Mouse (Mus musculus) embryo, embryonic 11 days (tissue): ENCODE results near the gene Mical2.

Experiments
- DNase-seq: peaks from one replicate; pipeline ENCODE4 v3.0.0-alpha.2; 2015

Gene Mical2

DNA sequence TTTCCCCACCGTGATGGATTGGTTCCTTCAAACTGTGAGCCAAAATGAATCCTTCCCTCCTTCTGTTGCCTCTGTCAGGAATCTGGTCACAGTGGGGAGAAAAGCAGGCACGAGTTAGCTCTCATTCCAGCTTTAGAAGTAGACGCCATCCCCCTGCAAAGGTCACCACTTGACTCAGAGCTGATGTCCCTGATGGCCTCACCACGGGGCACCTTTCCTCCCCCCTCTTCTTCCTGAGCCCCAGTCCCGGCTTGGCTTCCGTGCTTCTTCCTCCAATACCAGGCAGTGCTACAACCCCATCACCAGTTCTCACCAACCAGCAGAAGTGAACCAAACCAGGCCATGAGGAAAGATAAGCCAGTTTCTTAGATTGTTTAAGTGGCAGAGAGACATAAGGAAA lies 16.9 kb downstream of the Mical2 start:
- no peak for DNase-seq

DNA sequence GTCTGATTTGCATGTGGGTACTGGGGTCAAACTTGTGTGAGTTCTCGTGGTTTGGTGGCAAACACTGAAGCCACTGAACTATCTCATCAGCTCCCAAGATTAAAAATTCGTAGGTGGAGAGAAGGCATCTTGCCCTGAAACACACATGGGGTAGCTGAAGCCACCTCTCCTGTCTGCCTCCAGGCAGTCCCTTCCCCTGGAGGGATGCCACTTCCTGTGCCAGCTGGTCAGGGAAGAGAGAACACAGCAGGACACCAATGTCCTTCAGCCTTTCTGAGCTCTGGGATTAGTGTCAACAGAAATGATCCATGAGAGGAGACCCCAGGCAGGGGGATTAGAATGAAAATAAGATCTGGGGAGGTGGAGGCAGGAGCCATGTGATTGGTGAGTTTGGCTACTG lies 18.4 kb downstream of the Mical2 start:
- no peak for DNase-seq

DNA sequence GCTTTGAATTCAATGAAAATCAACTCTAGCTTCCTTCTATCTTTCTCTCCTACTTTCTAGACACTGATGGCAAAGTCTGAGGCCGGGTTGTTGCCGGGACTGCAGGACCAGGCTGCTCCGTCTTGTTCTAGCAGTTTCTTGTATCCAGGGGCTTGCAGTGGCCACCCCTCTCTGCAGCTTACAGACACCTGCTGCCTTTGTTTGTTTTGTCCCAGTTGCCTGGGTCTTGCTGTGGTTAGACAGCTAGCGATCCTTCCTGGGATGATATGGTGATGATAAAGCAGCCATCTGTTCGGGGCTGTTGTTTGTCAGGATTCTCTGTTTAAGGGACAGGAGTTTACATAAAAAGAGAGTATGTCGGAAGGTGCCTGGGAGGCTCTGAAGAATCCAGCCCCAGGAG lies 19.0 kb downstream of the Mical2 start:
- no peak for DNase-seq

DNA sequence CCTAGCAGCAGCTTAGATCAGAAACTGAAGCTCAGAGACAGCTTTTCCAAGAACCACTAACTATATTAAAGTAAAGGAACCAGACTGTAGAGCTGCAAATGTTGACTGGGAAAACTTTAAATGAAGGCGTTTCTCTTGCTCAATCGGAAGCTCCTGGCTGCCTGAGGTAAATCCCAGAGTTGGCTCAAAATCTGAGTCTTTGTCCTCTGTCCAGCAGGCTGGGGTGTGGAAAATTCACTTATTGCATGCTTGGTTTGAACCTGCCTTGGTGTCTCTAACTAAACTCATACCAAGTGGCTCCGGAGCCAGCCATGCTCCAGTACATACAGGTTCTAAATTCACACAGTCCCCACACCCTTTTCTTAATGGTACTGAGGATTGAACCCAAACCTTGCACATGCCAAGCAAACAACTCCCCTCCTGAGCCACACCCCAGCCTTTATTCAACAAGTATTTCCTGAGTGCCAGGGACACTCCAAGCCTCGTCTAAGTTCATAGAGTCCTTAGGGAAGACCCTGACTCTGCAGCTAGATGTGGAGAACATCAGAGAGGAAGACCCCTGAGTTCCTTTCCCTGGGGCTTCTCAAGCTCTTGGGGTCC lies 20.3 kb downstream of the Mical2 start:
- DNase-seq, result no peak

DNA sequence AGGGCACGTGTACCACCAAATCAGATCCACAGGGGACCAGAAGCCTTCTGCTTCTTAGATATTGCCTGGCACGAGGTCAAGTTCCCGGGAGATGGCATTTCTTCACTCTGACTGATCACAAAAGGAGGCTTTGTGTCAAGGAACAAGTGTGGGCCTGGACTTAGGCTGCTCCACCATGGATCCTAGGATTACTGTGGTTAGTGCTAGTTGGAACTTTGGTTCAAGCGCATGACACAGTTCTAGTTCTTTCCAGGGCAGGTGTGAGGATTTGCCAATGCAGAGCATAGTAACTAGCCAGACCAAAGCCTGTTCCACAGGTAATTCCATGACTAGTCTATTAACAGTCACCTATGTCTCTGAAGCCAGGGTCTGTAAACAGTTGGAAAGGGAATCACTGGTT lies 20.8 kb downstream of the Mical2 start:
- no peak for DNase-seq

DNA sequence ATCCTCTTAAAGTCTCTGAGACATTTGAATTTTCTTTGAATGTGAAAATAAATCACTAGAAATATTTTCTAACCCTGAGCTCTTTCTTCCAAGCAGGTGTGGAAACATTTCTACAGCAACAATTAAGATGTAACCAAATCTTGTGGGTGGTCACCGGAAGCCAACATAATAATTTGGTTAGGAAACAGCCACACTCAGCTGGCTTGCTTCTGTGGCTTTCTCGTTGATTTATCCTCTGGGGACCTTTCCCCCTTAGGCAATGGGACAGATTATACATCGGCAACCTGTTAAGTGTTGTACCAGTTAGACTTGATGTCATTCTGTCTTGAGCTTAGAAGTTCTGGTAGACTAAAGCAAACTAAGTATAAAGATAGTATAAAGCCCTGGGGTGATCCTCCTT lies 22.2 kb downstream of the Mical2 start:
- DNase-seq, result no peak

DNA sequence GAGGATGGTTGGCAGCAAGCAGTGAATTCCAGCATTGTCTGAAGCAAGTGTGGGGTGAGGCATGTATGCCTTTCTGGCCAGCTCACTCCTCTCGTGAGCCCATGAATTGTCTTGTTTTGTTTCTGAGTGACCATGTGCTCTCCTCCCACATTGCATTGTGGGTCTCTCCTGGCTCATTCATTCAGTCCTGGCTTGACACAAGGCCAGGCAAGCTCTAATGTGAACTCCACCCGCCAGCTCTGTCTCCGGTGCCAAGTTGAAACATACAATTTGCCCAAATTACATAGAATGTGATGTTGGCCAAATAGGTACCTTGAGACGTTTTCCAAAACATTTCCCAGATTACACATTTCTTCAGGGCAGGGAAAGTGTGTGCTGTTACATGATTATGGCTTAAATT lies 23.8 kb downstream of the Mical2 start:
- DNase-seq, result no peak

DNA sequence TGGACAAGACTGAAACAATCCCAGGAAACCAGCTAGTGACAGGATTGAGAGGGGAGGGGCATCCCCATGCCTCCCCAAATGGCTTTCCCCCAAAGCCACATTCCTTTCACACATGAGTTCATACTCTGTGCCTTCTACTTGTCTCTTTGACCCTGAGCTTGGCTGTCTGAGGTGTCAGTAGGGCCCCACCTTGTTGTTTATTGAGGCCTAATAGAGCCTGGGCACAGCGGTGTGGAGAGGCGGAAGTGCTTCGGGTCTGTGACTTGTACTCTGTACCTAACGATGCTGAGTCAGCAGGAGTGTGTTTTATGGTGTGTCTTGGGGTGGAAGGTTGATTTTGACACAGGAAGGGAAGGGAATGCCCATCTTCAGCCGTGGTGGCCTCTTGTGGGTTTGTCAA lies 26.4 kb downstream of the Mical2 start:
- DNase-seq, result no peak

DNA sequence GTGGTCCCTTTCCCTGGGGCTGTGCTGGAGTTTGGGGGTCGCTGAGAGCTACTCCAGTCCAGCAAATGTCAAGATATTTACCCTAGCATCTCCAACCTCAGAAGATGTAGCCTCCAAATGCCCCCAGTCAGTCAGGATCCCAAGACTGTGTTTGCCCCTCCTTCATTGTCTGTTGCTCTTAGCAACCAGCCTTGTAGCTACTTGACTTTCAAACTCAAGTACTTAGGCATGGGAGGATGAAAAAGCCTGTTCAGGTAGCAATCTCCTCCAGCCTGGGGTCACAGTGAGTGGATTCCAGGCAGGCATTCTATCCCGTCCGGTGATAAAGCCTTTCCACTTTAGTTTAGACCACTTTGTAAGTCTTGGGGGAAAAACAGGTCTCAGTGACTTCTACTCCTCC lies 28.6 kb downstream of the Mical2 start:
- no peak for DNase-seq

DNA sequence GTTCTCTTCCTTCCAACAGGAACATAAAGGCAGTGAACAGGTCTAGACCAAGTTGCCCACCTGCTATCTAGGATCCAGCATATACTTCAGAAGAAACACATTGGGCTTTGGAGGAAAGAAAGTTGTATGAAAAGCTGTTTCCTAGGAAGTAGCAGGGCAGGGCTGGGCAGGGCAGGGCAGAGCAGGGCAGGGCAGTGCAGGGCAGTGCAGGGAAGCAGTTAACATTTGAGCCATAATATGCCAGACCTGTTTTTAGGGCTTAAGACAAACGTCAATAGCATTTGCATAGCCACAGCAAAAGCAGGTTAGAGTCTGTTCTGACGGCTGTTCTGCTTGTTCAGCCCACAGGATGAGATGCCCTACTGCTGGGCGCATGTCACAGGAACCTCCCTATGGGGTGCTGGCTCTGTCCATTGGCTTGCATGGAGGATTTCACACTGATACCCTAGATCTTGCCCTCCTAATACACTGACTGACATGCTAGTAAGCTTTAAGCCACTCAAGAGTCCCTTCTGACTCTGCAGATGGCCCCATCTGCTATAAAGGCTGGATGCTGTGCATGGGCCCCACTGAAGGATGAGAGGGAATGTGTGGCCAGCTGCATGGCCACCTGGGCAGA lies 29.7 kb downstream of the Mical2 start:
- no peak for DNase-seq

DNA sequence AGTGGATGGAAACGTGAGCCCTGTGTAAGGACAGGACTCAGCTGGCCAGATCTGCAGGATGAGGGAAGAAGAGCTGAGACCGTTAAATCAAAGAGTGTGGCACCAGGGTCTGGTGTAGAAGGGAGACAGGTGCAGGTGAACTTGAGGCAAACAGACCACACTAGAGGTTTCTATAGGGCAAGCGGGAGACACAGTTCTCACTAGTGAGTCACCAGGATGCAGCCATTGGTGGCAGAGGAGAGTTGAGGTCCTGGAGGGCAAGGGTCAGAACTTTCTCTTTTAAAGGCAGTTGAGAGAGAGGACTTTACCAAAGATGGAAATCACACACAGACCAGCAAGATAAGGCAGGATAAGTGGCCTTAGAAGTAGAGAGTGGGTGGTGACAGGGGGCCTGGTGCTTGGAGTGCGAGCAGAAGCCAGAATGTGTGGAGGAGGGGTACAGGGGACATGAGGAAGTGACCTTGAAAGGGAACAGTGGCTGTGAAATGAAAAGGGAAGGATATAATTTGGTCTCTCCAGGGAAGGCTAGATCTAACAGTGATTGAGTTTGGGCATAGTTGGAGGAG lies 32.8 kb downstream of the Mical2 start:
- DNase-seq, result no peak

DNA sequence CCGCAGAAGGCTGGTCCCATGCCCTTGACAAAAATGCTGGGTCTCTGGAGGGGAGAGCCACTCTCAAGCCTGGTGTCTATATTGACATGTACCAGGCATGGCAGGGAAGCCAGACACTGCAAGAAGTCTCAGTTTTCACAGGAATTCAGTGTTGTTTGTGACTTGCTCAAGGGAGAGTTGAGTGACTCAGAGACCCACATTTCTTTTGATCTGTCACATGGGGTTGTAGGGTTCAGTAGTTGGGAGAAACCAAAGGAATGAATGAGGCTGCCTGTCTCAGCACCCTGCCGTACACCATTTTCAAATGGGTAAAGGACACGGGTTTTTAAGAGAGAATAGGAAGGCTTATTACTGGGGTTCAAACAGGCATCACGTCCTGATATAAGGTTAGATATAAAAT lies 33.6 kb downstream of the Mical2 start:
- no peak for DNase-seq

DNA sequence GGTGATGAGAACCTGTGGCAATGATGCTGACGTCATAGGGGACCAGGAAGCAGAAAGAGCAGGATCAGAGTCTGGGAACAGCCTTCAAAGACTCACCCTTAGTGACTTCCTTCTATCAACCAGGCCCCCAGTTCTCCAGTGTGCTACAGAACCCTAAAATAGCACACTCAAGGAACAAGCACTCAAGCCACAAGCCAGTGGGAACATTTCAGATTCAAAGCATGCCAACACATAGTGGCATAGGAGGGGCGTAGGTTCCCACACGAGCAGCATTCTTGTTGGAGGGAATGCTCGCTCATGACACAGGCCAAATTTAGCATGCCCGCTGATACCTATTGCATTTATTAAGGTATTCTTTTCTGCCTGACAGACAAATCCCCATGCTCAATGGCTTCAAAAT lies 35.5 kb downstream of the Mical2 start:
- DNase-seq, result no peak

DNA sequence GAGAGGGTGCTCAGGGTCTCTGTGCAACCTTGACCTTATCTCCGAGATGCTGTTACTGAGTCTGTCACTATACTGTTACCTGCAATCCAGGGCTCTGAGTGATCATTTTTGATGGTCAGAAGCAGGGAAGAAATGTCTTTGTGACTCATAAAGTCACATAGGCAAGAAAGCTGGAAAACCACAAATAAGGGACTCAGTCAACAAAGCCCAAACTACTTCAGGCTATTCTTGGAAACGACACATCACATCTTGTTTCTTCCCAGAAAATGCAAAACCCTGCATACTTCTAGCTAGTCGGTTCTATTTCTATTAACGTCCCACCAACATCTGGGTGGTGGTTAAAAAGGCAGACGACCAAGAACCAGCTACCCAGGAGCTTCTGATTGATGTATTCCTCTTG lies 41.6 kb downstream of the Mical2 start:
- no peak for DNase-seq

DNA sequence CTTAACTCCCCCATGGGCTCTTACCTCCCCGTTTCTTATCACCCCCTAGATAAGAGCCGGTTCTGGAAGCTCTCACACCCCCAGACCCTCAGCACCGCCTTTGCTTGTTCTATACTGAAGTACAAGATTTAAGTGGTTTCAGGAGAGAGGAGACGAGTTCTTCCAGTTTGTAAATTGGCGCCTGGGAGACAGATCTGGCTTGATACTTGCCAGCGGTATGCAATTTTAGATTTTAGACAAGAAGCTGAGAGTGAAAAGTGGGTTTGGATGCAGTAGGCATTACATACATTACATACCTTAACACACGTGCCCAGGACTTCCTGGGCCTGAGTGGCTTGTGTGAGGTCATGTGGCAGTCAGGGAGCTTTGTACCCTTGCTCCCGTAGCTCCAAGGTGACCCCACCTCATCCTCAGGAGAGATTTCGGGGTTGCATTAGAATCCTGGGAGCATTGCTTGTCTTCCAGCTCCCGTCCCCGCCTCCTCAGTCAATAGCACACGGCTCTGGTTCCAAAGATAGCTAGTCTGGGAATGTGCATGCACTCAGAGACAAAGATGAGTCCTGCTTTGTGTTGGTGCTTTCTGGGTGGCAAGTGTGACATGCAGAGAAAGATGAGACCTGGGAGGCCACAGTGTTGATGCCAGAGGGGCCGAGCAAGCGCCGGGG lies 43.2 kb downstream of the Mical2 start:
- DNase-seq, result no peak

DNA sequence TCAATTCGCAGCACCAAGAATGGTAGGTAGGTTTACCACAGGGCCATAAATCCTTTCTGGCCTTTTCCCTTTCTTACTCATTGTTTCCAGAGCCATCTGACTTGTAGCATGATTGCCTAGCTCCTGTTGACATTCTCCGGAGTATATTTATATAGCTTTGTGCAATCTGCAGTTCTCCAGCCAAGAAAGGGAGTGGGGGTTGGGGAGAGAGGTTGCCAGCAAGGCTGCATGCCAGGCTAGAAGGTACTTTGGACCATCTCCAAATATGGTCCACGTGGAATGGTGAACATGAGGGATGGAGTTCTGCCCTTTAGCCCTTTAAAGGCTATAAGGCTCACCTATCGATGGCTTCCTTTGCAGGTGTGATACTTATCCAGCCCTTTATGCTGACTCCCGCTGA lies 45.2 kb downstream of the Mical2 start:
- DNase-seq, result no peak

DNA sequence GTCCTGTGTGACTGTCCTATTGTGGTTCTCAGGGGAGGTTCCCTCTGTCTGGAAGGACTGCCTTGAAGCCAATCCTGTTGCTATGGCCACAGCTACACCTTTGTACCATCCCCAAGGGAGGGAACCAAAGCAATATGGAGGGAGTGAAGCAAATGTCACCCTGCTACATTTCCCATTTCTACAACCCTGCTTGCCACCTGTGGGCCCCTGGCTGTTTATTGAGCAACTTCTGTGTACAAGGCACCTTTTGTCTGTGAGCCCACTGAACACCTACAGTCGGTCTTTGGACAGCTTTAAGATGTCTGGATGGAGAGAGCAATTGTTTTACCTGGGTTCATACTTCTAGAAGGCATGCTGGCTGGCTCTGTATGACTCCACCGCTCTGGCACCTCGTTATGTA lies 46.0 kb downstream of the Mical2 start:
- no peak for DNase-seq

DNA sequence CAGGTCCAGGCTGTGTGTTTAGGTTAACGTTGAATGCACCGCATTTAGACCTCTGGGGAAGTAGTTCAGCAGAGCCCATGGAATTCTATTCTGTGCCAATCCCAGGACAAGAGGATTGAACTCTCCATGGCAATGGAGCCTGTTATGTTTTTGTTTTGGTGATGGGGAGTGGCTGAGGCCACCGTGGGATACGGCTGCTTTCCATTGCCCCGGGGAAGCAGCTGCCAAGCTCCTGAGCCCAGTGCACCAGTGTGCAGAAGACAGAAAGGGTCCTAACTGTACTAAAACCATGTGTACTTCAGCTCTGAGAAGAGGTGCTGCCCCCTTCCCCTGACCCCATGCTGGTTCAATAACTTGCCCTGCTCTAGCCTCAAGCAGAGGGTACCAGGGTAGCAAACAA lies 47.0 kb downstream of the Mical2 start:
- DNase-seq, result no peak

DNA sequence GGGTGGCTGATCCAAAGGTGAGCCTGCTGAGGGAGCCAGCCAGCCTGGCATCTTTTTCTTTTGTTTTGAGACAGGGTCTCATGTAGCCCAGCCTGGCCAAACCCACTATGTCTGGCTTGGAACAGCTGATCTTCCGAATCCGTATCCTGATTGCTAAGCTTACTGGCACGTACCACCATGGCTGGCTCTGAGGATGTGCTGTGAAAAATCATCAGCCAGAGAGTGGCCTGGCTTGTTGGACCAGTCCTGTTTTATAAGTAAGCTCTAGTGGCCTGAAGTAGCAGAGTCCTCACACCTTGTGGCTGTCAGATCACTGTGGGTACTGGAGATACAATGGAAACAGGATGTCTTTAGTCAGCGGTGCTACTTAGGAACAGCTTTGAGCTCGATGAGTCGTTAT lies 47.8 kb downstream of the Mical2 start:
- no peak for DNase-seq

DNA sequence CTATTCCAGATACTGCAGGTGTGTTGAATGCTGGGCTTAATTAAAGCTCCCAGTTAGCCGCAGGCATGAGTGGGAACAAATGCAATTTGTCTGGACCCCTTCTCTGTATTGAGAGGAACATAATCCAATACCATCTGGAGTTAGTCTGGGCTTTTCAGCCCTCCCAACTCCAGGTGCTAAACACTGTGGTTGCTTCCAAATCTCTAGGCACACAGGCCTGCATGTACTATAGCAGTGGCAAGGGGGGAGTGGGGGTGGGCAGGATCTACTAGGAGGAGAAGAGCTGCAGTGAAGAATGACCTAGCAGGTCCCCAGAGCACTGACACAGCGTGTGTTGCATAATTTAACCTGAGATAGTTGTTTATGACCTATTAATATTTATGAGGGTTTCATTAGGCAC lies 49.0 kb downstream of the Mical2 start:
- no peak for DNase-seq

DNA sequence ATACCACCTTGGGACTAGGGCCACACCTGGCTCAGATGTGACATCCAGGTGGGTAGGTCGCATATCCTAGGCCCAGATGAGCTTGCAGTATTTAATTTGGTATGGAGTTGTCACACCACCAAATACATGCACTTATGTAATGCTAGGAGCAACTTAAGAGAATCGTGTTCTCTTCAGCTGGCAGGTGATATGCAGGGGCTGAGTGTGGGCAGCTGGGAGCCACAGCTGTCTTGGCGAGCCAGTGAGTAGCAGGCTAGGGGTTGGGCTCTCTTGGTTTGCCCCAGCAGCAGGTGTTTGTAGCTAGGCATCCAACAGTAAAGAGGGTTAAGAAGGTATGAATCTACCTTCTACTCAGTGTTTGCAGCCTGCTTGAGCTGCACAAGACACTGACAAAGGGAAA lies 49.4 kb downstream of the Mical2 start:
- no peak for DNase-seq

DNA sequence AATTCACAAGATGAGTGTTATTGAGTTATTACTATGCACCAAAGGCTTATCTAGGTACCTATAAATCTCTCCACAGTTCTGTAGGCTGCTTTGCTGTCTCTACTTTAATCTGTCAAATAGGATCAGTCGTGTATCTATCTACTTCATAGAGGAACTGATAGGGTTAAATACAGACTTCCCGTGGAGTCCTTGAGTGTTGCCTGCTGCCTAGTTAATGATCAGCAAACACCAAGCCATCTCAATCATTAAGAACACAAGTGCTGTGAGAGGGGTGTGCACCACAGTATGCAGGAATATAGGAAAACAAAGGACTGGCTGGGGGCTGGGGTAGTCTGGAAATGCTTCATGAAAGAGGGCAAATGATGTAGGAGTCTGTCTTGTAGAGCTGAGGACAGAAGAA lies 50.2 kb downstream of the Mical2 start:
- no peak for DNase-seq

DNA sequence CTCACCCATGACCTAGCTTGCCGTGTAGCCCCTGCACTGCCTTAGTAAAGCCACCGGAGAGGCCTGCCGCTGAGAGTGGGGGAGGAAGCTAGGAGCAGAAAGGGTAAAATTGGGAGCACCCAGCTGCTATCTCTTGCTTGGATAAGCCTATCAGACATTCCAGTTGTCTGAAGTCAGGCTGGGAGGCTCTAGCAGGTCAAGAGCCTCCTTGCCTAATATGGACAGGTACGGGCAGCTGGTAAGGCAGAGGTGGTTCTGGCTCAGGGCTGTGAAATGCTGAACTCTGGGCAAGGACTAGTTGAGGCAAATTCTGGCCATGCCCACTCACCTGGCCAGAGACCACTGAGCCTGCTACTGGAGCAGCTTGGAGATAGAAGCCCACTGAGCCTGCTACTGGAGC lies 51.2 kb downstream of the Mical2 start:
- DNase-seq, result no peak

DNA sequence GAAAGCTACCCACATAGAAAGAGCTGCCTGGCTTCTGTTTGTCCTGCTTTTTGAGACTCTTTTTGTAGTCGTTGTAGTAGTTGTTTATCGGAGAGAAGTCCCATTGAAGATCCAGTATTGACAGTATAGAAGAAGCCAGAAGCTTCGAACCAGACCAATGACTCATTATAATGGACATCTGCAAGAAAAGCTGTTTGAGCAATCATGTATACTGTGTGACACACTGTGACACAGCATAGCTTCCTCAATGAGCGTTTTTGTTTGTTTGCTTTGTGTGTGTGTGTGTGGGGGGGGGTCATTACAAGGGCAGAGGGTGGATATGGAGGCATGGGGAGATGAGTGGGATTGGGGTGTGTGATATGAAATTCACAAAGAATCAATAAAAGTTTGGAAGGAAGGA lies 53.0 kb downstream of the Mical2 start:
- DNase-seq, result no peak

DNA sequence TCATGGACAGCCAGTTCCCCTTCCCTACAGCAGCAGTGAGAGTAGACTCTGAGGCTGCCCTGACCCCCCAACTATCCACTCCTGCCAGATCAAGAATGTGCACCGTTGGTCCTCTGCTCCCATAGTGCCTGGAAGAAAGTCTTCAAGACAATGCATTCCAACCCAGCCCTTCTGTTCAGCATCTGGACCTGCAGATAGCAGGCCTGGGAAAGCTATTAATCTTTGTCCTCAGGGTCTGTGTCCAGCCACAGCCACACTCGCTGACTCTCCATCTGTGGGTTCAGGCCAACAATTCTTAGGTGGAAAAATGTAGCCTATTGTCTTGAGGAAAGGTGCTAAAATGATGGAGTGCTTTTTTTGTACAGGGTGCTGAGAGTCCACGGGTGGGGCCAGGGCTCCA lies 54.8 kb downstream of the Mical2 start:
- DNase-seq, result no peak
